Mouse (Mus musculus) brain, adult 10 weeks (tissue): ENCODE measurements around the gene Sult2a3. TPM values are rescaled to one million over a fixed set of nuclear protein-coding genes. Genes with fewer than 3 reads are reported as not detected.

Experiments used
- polyA plus RNA-seq: library from polyadenylated mRNA; stranded (reverse); fragments of 350-450 nt; fragmentation: Illumina TruSeq; extraction: RNeasy Lipid Tissue Mini Kit (QIAGEN cat#74804); gene quantifications from one replicate; pipeline ENCODE4 v1.2.3, GENCODE M21; 2015; ENCODE audit warnings: low read depth, low replicate concordance

Sult2a3 gene
- polyA plus RNA-seq = not detected

GRCm38 (mm10) chr7:14122944-14123343 is at the start of gene Sult2a3:
Gene Sult2a3 (minus strand): TSS chr7:14123044.

Other genes starting within 250 kb of the Sult2a3 start
- gene Sult2a4, start 133.4 kb downstream of the Sult2a3 start, polyA plus RNA-seq = not detected
- not detected for gene Sult2a6, start 131.8 kb upstream of the Sult2a3 start, polyA plus RNA-seq
- not detected for gene Obox8, start 210.5 kb upstream of the Sult2a3 start, polyA plus RNA-seq